ENCODE assay signal across 15 mouse cellular contexts in the genomic region with DNA sequence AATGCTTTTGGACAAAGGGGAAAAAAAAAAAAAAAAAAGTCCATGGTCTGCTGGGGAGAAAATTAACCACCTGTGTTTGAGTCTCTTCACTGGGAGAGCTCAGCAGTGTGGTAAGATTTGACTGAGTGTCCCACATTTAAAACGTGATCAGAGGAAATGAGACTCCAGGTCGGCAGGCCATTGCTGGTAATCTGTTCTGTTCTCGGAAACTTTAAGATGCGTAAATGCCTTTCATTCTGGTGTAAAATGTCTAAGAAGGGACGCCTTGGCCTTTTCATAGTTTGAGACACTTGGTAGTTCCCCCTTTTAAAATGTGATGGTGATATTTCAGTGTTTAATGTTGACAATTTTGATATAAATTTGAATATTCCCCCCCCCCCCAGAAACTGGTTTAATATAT. TPM values are rescaled to one million over a fixed set of nuclear protein-coding genes. Genes with fewer than 3 reads are reported as not detected.
DNase-seq lines count a peak whose midpoint lies in the region; ATAC-seq and TF ChIP-seq lines count a peak whose summit lies in the region.
"Had no signal": no experiment of that assay in that cellular context is flagged by ENCODE, and none has a peak within 500 bp of the region (broad histone marks: within the 10 kb centered on the region; RNA-seq: fewer than 3 reads in every experiment).

No protein-coding gene starts in this region.

- no peak for ATAC-seq in midbrain, embryonic 11.5 days (ENCODE audit: low FRiP score)
- ATAC-seq: Patski had no signal

- no peak for TF ChIP-seq POLR2A in brain, embryonic 14.5 days (IDR thresholded peaks at IDR 0.05; ENCODE audit: borderline replicate concordance, extremely low read depth, insufficient read depth, insufficient read length, poor library complexity, severe bottlenecking)

- H3K4me3 ChIP-seq in gastrocnemius, adult 2 months: no peak overlapping the region
- H3K4me3 ChIP-seq in layer of hippocampus, adult 2 months: no peak overlapping the region
- no peak overlapping the region for H3K4me3 ChIP-seq in midbrain, embryonic 11.5 days (ENCODE audit: low read depth, low read length)
- H3K4me3 ChIP-seq: embryonic facial prominence, embryonic 15.5 days; hindbrain, embryonic 15.5 days; limb, embryonic 13.5 days had no signal

- H3K4me1 ChIP-seq in midbrain, embryonic 11.5 days (ENCODE audit: control insufficient read depth, insufficient read depth, low read length): peaks cover 26% of the 10 kb centered on the region

- H3K36me3 ChIP-seq in midbrain, embryonic 11.5 days (ENCODE audit: control insufficient read depth, insufficient read depth, low read length): no peaks in the 10 kb centered on the region
- H3K36me3 ChIP-seq: embryonic facial prominence, embryonic 15.5 days; hindbrain, embryonic 15.5 days; limb, embryonic 13.5 days had no signal

- DNase-seq in gastrocnemius, adult 2 months: no peak
- no peak for DNase-seq in gastrocnemius, postnatal 10 days
- no peak for DNase-seq in layer of hippocampus, adult 2 months (ENCODE audit: low spot score in 2 of 2)
- no peak for DNase-seq in layer of hippocampus, adult 9-11 months
- peak; percentile 24 for DNase-seq in brain, embryonic 14.5 days (ENCODE audit: low read depth)
- peak; percentile 90 for DNase-seq in midbrain, embryonic 11.5 days (ENCODE audit: low spot score, missing footprints)
- no peak for DNase-seq in right cerebral cortex, postnatal 10 days (ENCODE audit: low spot score in 2 of 2)
- DNase-seq in embryo, embryonic 10 days (ENCODE audit: low spot score): no peak
- DNase-seq: adrenal gland, adult 8-10 months; cerebellum, adult 9-10 months; thymus, postnatal 36 days had no signal

- no peak overlapping the region for H3K9ac ChIP-seq in midbrain, embryonic 11.5 days (ENCODE audit: low read length)
- H3K9ac ChIP-seq: embryonic facial prominence, embryonic 15.5 days; hindbrain, embryonic 15.5 days; limb, embryonic 13.5 days had no signal

- intact Hi-C loops in gastrocnemius, adult 2 months (cut with DNase I): loop anchor here (5.0 kb wide), 1 partner anchor 37 kb away; no protein-coding TSS in a partner anchor

- no peak for TF ChIP-seq CTCF in gastrocnemius, adult 2 months (IDR thresholded peaks at IDR 0.05)
- no peak for TF ChIP-seq CTCF in layer of hippocampus, adult 2 months (conservative IDR thresholded peaks at IDR 0.05)
- no peak for TF ChIP-seq CTCF in brain, embryonic 14.5 days (IDR thresholded peaks at IDR 0.05; ENCODE audit: borderline replicate concordance, extremely low read depth, insufficient read depth, insufficient read length)

- H3K27ac ChIP-seq in gastrocnemius, adult 2 months: peak overlapping the region; percentile 64; the same call in 1 of the 2 replicates
- peak overlapping the region; percentile 43; the same call in 1 of the 2 replicates for H3K27ac ChIP-seq in layer of hippocampus, adult 2 months
- H3K27ac ChIP-seq in midbrain, embryonic 11.5 days (ENCODE audit: low read depth, low read length): peak overlapping the region; percentile 84
- H3K27ac ChIP-seq: hindbrain, embryonic 15.5 days; limb, embryonic 13.5 days had no signal

- peak overlapping the region; percentile 28 for H3K4me2 ChIP-seq in midbrain, embryonic 11.5 days
- H3K4me2 ChIP-seq: embryonic facial prominence, embryonic 15.5 days had no signal

- WGBS in midbrain, embryonic 11.5 days: 3% methylated on average over 5 of the region's 5 CpGs

- no peaks in the 10 kb centered on the region for H3K9me3 ChIP-seq in midbrain, embryonic 11.5 days (ENCODE audit: control insufficient read depth, low read length)
- H3K9me3 ChIP-seq: embryonic facial prominence, embryonic 15.5 days; hindbrain, embryonic 15.5 days; limb, embryonic 13.5 days had no signal

- H3K27me3 ChIP-seq in midbrain, embryonic 11.5 days (ENCODE audit: control insufficient read depth, insufficient read depth, low read length): no peaks in the 10 kb centered on the region
- H3K27me3 ChIP-seq: embryonic facial prominence, embryonic 15.5 days; hindbrain, embryonic 15.5 days; limb, embryonic 13.5 days; Patski had no signal

RNA-seq across cellular contexts. Expression of a gene that starts 7.8 kb away (rescaled TPM):
- total RNA-seq in gastrocnemius, adult 2 months (2021): 10 to 100 TPM; 21.0 to 24.8 TPM
- 10 to 100 TPM; 12.2 to 17.2 TPM for total RNA-seq in gastrocnemius, postnatal 10 days (2021)
- 10 to 100 TPM; 27.8 to 37.7 TPM for total RNA-seq in layer of hippocampus, adult 2 months (2021)
- 20.4 and 28.5 TPM in 2 replicates for polyA plus RNA-seq in brain, embryonic 14.5 days (2012; rRNA removed)
- polyA plus RNA-seq in midbrain, embryonic 11.5 days (2014; fragmentation: Nextera tagmentation; extraction: Ambion mirVana): 16.1 and 17.4 TPM in 2 replicates

Comparison
In these comparisons a context has a peak if more than half of its experiments do, and no peak if none do; other contexts are left out.
1. DNase-seq: peak in brain, embryonic 14.5 days (single experiment) and midbrain, embryonic 11.5 days (single experiment); none in gastrocnemius, adult 2 months (single experiment), gastrocnemius, postnatal 10 days (single experiment), layer of hippocampus, adult 2 months (0 of 2), layer of hippocampus, adult 9-11 months (single experiment), right cerebral cortex, postnatal 10 days (0 of 2) and embryo, embryonic 10 days (single experiment).
2. Peak in every context shown above with its lines, with median percentiles within 50 percentile points of each other: H3K27ac ChIP-seq.